Mouse (Mus musculus): ENCODE measurements around the gene Clptm1l. TPM values are rescaled to one million over a fixed set of nuclear protein-coding genes. Genes with fewer than 3 reads are reported as not detected.

The Clptm1l gene
- polyA plus RNA-seq (2015; fragmentation: Nextera tagmentation; extraction: Ambion mirVana), result 83.4 and 112 TPM in 2 replicates

GRCm38 (mm10) chr13:73603522-73604155 is at the start of gene Clptm1l:
Clptm1l (plus strand) TSS chr13:73604006.
- ATAC-seq (replicated peaks; ENCODE audit: insufficient number of reproducible peaks, insufficient read depth, low FRiP score, low read depth), result peak; percentile 97
- Histone ChIP-seq H3K27ac (peak within 1 kb of the TSS; percentile 76), H3K36me3 (peaks cover 22% of the 10 kb centered on the region), H3K9me3 (replicated peaks) (no peaks in the 10 kb centered on the region), H3K4me1 (replicated peaks) (peaks cover 18% of the 10 kb centered on the region), H3K27me3 (0 out of 2 replicates have a peak, but pooled peaks cover 3% of the 10 kb centered on the region), H3K4me3 (peak within 1 kb of the TSS; percentile 78), H3K9ac (peak within 1 kb of the TSS; percentile 87), H3K4me2 (peak within 1 kb of the TSS; percentile 94)
- under 1% methylated on average over 53 of the region's 53 CpGs for WGBS

- Histone ChIP-seq H3K9me3 (replicated peaks) (no peaks in the 10 kb centered on the region), H3K4me1 (replicated peaks) (no peaks in the 10 kb centered on the region), H3K4me3 (no peak overlapping the region), H3K36me3 (no peaks in the 10 kb centered on the region), H3K9ac (no peak overlapping the region), H3K4me2 (no peak overlapping the region), H3K27ac (no peak overlapping the region), H3K27me3 (no peaks in the 10 kb centered on the region)
- 79% methylated on average over 5 of the region's 5 CpGs for WGBS
- ATAC-seq (replicated peaks; ENCODE audit: insufficient number of reproducible peaks, insufficient read depth, low FRiP score, low read depth), result no peak
Measured at GRCm38 (mm10) chr13:73564201-73564600, 39.6 kb upstream of the Clptm1l start.

GRCm38 (mm10) chr13:73575051-73575450 is 28.8 kb upstream of the Clptm1l start:
- H3K4me1 ChIP-seq (replicated peaks), result no peaks in the 10 kb centered on the region
- no peak overlapping the region for H3K9ac ChIP-seq
- no peaks in the 10 kb centered on the region for H3K36me3 ChIP-seq
- H3K4me2 ChIP-seq, result no peak overlapping the region
- no peak overlapping the region for H3K4me3 ChIP-seq
- ATAC-seq (replicated peaks; ENCODE audit: insufficient number of reproducible peaks, insufficient read depth, low FRiP score, low read depth), result no peak
- no peaks in the 10 kb centered on the region for H3K9me3 ChIP-seq (replicated peaks)
- no peak overlapping the region for H3K27ac ChIP-seq
- H3K27me3 ChIP-seq, result no peaks in the 10 kb centered on the region; the same call in 1 of the 2 replicates

GRCm38 (mm10) chr13:73577277-73577676 is 26.5 kb upstream of the Clptm1l start:
- no peak for ATAC-seq (replicated peaks; ENCODE audit: insufficient number of reproducible peaks, insufficient read depth, low FRiP score, low read depth)
- H3K27me3 ChIP-seq, result no peaks in the 10 kb centered on the region; the same call in 1 of the 2 replicates
- H3K4me3 ChIP-seq, result no peak overlapping the region
- no peak overlapping the region for H3K4me2 ChIP-seq
- H3K27ac ChIP-seq, result no peak overlapping the region
- no peaks in the 10 kb centered on the region for H3K9me3 ChIP-seq (replicated peaks)
- no peak overlapping the region for H3K9ac ChIP-seq
- WGBS, result 60% methylated on average over 2 of the region's 2 CpGs
- H3K4me1 ChIP-seq (replicated peaks), result no peaks in the 10 kb centered on the region
- no peaks in the 10 kb centered on the region for H3K36me3 ChIP-seq

- Histone ChIP-seq H3K9ac (no peak overlapping the region), H3K4me3 (no peak overlapping the region), H3K4me2 (no peak overlapping the region), H3K27ac (no peak overlapping the region), H3K36me3 (no peaks in the 10 kb centered on the region), H3K27me3 (peaks cover 20% of the 10 kb centered on the region), H3K4me1 (replicated peaks) (no peaks in the 10 kb centered on the region), H3K9me3 (replicated peaks) (no peaks in the 10 kb centered on the region)
- no peak for ATAC-seq (replicated peaks; ENCODE audit: insufficient number of reproducible peaks, insufficient read depth, low FRiP score, low read depth)
- 77% methylated on average over 3 of the region's 3 CpGs for WGBS
Measured at GRCm38 (mm10) chr13:73591488-73591887, 12.3 kb upstream of the Clptm1l start.

- peaks cover 28% of the 10 kb centered on the region for H3K27me3 ChIP-seq
- H3K4me1 ChIP-seq (replicated peaks), result no peaks in the 10 kb centered on the region
- no peak overlapping the region for H3K27ac ChIP-seq
- no peak overlapping the region for H3K4me3 ChIP-seq
- no peaks in the 10 kb centered on the region for H3K36me3 ChIP-seq
- no peaks in the 10 kb centered on the region for H3K9me3 ChIP-seq (replicated peaks)
- no peak for ATAC-seq (replicated peaks; ENCODE audit: insufficient number of reproducible peaks, insufficient read depth, low FRiP score, low read depth)
- 43% methylated on average over 2 of the region's 2 CpGs for WGBS
- H3K9ac ChIP-seq, result no peak overlapping the region
- no peak overlapping the region for H3K4me2 ChIP-seq
Measured at GRCm38 (mm10) chr13:73592546-73592945, 11.3 kb upstream of the Clptm1l start.

- no peak for ATAC-seq (replicated peaks; ENCODE audit: insufficient number of reproducible peaks, insufficient read depth, low FRiP score, low read depth)
- Histone ChIP-seq H3K9me3 (replicated peaks) (no peaks in the 10 kb centered on the region), H3K27ac (no peak overlapping the region), H3K4me2 (no peak overlapping the region), H3K36me3 (no peaks in the 10 kb centered on the region), H3K9ac (no peak overlapping the region), H3K4me1 (replicated peaks) (no peaks in the 10 kb centered on the region), H3K27me3 (peaks cover 39% of the 10 kb centered on the region), H3K4me3 (no peak overlapping the region)
- 46% methylated on average over 4 of the region's 4 CpGs for WGBS
Measured at GRCm38 (mm10) chr13:73596276-73596675, 7.5 kb upstream of the Clptm1l start.

GRCm38 (mm10) chr13:73600217-73600616 is 3.6 kb upstream of the Clptm1l start:
- no peak overlapping the region for H3K27ac ChIP-seq
- H3K27me3 ChIP-seq, result peaks cover 30% of the 10 kb centered on the region
- H3K4me2 ChIP-seq, result no peak overlapping the region
- H3K4me1 ChIP-seq (replicated peaks), result peaks cover 13% of the 10 kb centered on the region
- H3K36me3 ChIP-seq, result no peaks in the 10 kb centered on the region
- H3K4me3 ChIP-seq, result no peak overlapping the region
- no peak overlapping the region for H3K9ac ChIP-seq
- no peak for ATAC-seq (replicated peaks; ENCODE audit: insufficient number of reproducible peaks, insufficient read depth, low FRiP score, low read depth)
- no peaks in the 10 kb centered on the region for H3K9me3 ChIP-seq (replicated peaks)
- WGBS, result 56% methylated on average over 4 of the region's 4 CpGs

GRCm38 (mm10) chr13:73603046-73603445 is 760 bp upstream of the Clptm1l start:
- Histone ChIP-seq H3K36me3 (peaks cover 20% of the 10 kb centered on the region), H3K4me1 (replicated peaks) (peaks cover 18% of the 10 kb centered on the region), H3K27ac (no peak overlapping the region), H3K9ac (peak overlapping the region; percentile 87), H3K9me3 (replicated peaks) (no peaks in the 10 kb centered on the region), H3K4me3 (peak overlapping the region; percentile 78), H3K4me2 (peak overlapping the region; percentile 94), H3K27me3 (peaks cover 7% of the 10 kb centered on the region; the same call in 1 of the 2 replicates)
- WGBS, result 60% methylated on average over 4 of the region's 4 CpGs
- ATAC-seq (replicated peaks; ENCODE audit: insufficient number of reproducible peaks, insufficient read depth, low FRiP score, low read depth), result no peak

- H3K4me3 ChIP-seq, result peak overlapping the region; percentile 78
- peaks cover 18% of the 10 kb centered on the region for H3K4me1 ChIP-seq (replicated peaks)
- peak overlapping the region; percentile 66 for H3K27ac ChIP-seq
- peak; percentile 59 for ATAC-seq (replicated peaks; ENCODE audit: insufficient number of reproducible peaks, insufficient read depth, low FRiP score, low read depth)
- no peaks in the 10 kb centered on the region for H3K9me3 ChIP-seq (replicated peaks)
- 2% methylated on average over 39 of the region's 39 CpGs for WGBS
- H3K36me3 ChIP-seq, result peaks cover 29% of the 10 kb centered on the region
- H3K27me3 ChIP-seq, result 0 out of 2 replicates have a peak, but pooled peaks cover 3% of the 10 kb centered on the region
- H3K9ac ChIP-seq, result peak overlapping the region; percentile 87
- H3K4me2 ChIP-seq, result peak overlapping the region; percentile 94
Measured at GRCm38 (mm10) chr13:73604156-73604957, 551 bp downstream of the Clptm1l start.

- H3K9me3 ChIP-seq (replicated peaks), result no peaks in the 10 kb centered on the region
- peaks cover 86% of the 10 kb centered on the region for H3K36me3 ChIP-seq
- H3K27ac ChIP-seq, result no peak overlapping the region
- H3K4me3 ChIP-seq, result no peak overlapping the region
- no peak overlapping the region for H3K9ac ChIP-seq
- no peaks in the 10 kb centered on the region for H3K4me1 ChIP-seq (replicated peaks)
- WGBS, result 85% methylated on average over 5 of the region's 5 CpGs
- no peaks in the 10 kb centered on the region for H3K27me3 ChIP-seq
- no peak for ATAC-seq (replicated peaks; ENCODE audit: insufficient number of reproducible peaks, insufficient read depth, low FRiP score, low read depth)
- no peak overlapping the region for H3K4me2 ChIP-seq
Measured at GRCm38 (mm10) chr13:73618406-73618805, 14.6 kb downstream of the Clptm1l start.

Data from heart, embryonic 15.5 days (tissue).